Mouse (Mus musculus) thymus, postnatal 0 days (tissue): ENCODE measurements at regions not wholly inside any gene's neighbourhood (a gene's known extent, or its start where the extent isn't known, plus 50 kb on each side); places are given as distances from the start of the nearest gene placed in this dataset.

Source experiments
- DNase-seq: peaks from one replicate; pipeline ENCODE4 v3.0.0-alpha.2; 2015; ENCODE audit warnings: low spot score

- no peak for DNase-seq
Observed at GRCm38 (mm10) chr8:33997676-33998075, 113.9 kb downstream of the Gm10131 start.

GRCm38 (mm10) chr8:33992946-33993345, 118.6 kb downstream of the Gm10131 start:
- no peak for DNase-seq

- DNase-seq: no peak
Observed at GRCm38 (mm10) chr8:33991917-33992875, 119.3 kb downstream of the Gm10131 start.

- no peak for DNase-seq
Observed at GRCm38 (mm10) chr8:33991165-33991916, 120.2 kb downstream of the Gm10131 start.

GRCm38 (mm10) chr8:33990039-33990438, 121.5 kb downstream of the Gm10131 start:
- peak; percentile 29 for DNase-seq

- no peak for DNase-seq
Observed at GRCm38 (mm10) chr8:33987755-33988104, 123.8 kb downstream of the Gm10131 start.

- no peak for DNase-seq
Observed at GRCm38 (mm10) chr8:33987091-33987754, 124.3 kb downstream of the Gm10131 start.

GRCm38 (mm10) chr8:33986657-33987056, 124.9 kb downstream of the Gm10131 start:
- DNase-seq: no peak

GRCm38 (mm10) chr8:33985430-33985977, 126.0 kb downstream of the Gm10131 start:
- DNase-seq: peak; percentile 33

- peak; percentile 40 for DNase-seq
Observed at GRCm38 (mm10) chr8:33981629-33982028, 129.9 kb downstream of the Gm10131 start.

- no peak for DNase-seq
Observed at GRCm38 (mm10) chr8:33980999-33981398, 130.5 kb downstream of the Gm10131 start.
